Mouse (Mus musculus) neutrophil, adult 83 days (primary cell): Measurements from ENCODE around the gene Nlrp9a. TPM values are rescaled to one million over a fixed set of nuclear protein-coding genes. Genes with fewer than 3 reads are reported as not detected.

ENCODE experiments used
- total RNA-seq, 2 experiments: library from RNA; stranded (reverse); gene quantifications; one replicate each; pipeline ENCODE4 v1.2.4; 2023

Nlrp9a gene
- total RNA-seq: not detected

GRCm38 (mm10) chr7:26534723-26535122, at the start of gene Nlrp9a:
Nlrp9a (plus strand) TSS chr7:26535023.

DNA sequence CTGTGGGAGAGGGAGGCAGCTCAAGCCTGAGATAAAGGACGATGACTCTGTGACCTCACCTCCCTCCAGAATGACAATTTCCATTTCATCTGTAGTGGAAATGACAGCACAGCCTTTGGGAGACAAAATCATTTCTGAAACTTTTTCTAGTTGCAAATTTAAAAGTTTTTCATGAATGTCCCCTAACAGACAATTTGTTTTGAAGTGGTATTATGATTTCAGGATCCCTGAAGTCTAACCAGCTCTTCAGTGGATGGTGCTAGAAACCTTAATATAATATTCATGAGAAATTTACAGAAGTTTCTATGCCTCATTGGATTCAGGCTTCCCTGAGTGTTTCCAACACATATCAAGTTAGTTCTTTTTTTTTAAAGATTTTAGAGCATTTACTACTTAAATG, 83.5 kb downstream of the Nlrp9a start, which contains the start of gene Vmn1r185:
TSS of gene Vmn1r185 (minus strand) at position 101 of the 400 bp plus-strand sequence.

Other genes starting within 250 kb of the Nlrp9a start
- not detected for gene Cyp2a4, start 227.9 kb upstream of the Nlrp9a start, total RNA-seq
- not detected for gene Nlrp9c, start 131.3 kb upstream of the Nlrp9a start, total RNA-seq
- gene Nlrp4a, start 99.9 kb upstream of the Nlrp9a start, total RNA-seq: not detected
- not detected for gene Vmn1r185, start 83.4 kb downstream of the Nlrp9a start, total RNA-seq
- gene Cyp2b23, start 151.4 kb downstream of the Nlrp9a start, total RNA-seq: not detected
- not detected for gene Cyp2b19, start 222.1 kb downstream of the Nlrp9a start, total RNA-seq